Mouse (Mus musculus) embryo, embryonic 9.5 days (tissue): ENCODE data around the gene Rhog.
"Not testable (repeated sequence)": the region's sequence is repeated elsewhere in the genome, so short reads cannot be mapped to it uniquely, and the experiment has no call there.

Source experiments
- DNase-seq: peaks from one replicate; pipeline ENCODE4 v3.0.0-alpha.2; 2017; ENCODE audit errors: extremely low spot score

The Rhog gene

GRCm38 (mm10) chr7:102255954-102256353 is at the start of gene Rhog:
Gene Rhog, minus strand, starts transcription at chr7:102256054.
- DNase-seq: no peak

DNA sequence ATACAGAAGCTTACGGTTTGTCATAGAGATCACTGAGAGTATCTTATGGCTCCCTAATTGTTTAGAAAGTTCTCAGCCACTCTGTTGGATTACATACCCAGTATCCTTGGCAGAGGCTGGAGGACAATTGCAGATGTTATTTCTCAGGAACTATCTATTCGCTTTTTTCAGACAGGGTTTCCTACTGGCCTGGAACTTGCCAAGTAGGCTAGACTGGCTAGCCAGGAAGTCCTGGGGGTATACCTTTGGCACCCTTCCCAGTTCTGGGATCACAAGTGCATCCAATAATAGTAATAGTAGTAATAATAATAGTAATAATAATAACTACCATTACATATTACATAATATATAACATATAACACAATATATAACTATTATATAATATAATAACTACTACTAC is 49.7 kb upstream of the Rhog start:
- DNase-seq: no peak

DNA sequence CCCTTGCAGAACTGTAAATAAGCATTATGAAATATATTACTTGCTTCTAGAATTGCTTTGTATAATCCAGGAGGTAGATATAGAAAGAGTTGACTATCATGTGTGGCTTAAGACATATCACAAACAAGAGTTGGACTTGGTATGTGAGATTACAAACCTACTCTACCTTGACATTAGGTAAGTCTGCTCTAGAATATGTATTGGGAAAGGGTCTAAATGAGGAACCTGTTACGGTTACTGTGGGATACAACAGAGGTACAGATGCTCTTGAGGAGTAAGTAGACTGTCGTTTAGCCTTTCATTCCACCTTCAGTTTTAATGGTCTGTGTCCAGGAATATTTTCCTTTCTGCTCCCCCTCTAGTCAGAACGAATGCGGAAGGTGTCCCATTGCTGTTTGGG is 46.6 kb upstream of the Rhog start:
- DNase-seq: no peak

DNA sequence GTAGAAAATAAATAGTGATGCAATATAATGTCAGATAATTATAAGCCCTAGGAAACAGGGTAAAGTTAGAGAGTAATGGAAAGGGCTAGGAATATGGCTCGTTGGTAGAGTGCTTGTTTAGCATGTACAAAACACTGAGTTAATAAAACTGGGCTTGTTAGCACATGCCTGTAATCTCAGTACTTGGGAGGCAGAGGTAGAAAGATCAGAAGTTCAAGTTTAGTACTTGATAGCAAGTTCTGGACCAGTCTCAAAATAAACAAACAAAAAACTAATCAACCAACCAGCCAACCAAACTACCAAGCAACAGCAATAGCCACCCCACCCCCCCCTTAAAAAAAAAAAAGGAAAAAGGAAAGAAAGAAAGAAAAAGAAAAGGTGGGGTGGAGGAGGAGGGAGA is 44.9 kb upstream of the Rhog start:
- no peak for DNase-seq

DNA sequence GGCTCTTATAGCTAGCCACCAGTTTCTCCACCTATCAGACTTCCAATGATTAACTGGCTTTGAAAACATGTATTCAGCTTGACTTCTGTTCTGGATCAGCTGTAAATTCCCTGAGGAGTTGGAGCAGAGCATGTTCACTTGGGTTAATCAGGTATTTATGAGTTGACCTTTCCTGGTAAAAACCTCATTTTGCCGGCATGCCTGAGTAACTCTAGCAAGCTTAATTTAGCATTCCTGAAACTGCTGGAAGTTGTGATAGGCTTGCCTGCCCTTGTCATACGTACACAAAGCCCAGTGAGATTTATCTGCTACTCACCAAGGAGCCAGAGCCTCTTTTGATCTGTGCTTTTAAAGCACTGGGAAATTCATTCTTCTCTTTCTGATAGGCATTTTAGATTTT is 37.4 kb upstream of the Rhog start:
- no peak for DNase-seq

GRCm38 (mm10) chr7:102292228-102292627 is 36.4 kb upstream of the Rhog start:
- no peak for DNase-seq

- no peak for DNase-seq
Observed at GRCm38 (mm10) chr7:102289466-102289865, 33.6 kb upstream of the Rhog start.

DNA sequence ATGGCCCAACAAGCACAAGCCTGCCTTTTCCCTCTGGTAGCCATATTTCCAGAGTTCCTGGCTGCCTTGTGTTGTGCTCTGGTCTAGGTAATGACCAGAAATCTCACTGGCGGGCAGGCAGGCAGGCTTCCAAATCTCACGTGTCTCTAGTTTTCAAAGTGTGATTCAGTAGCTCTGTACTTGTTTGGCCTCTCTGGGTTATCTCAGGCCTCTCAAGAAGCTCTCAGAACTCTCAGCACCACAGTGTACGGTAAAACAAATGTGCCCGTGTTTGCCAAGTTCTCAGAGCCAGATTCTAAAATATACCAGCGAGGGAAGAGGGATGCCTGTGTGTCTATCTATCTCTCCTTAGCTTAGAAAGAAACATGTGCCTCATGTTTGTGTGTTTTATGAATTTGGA is 26.4 kb upstream of the Rhog start:
- DNase-seq: no peak

- DNase-seq: no peak
Observed at GRCm38 (mm10) chr7:102281403-102281802, 25.5 kb upstream of the Rhog start.

DNA sequence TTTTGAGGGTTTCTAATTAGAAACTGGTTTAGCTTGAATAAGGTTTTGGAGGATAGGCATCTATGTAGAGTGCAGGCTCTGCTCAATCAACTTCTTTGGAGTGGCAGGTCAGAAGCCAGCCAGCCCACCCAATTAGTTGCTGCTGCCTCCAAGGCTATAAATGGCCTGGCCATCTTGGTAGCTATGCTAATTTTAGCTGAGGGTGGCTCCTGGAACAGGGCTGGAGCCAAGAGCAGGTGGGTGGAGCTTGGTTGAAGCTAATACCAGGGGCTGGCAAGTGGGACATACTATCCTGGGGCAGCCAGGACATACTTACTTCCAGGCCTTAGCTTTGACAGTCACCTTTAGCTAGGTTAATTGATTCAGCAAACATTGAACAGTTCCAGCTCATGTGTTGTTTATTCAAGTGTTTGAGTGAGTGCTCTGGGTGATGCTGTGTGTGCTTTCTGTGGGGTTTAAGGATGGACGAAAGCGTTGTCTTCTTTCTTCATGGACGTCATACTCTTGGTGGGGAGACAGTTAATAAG is 16.6 kb upstream of the Rhog start:
- DNase-seq: no peak

DNA sequence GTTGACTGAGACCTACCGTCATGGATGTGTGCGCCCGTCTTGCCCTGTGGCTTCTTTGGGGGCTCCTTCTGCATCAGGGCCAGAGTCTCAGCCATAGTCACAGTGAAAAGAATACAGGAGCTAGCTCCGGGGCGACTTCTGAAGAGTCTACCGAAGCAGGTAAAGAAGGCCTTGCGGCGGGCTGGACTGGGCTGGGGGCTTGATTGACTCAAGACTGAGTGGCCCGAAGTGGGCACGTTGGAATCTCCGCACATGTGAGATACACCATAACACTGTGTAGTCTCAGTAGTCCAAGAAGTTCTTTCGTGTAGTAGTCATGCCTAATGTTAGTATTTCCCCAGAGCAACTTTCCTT is 12.5 kb upstream of the Rhog start:
- DNase-seq: no peak

GRCm38 (mm10) chr7:102267601-102268394 is 11.9 kb upstream of the Rhog start, which contains the start of gene Stim1:
Gene Stim1, plus strand, starts transcription at chr7:102267806.
- peak; percentile 70 for DNase-seq

- DNase-seq: peak; percentile 94
Observed at GRCm38 (mm10) chr7:102267113-102267579, 11.3 kb upstream of the Rhog start.

DNA sequence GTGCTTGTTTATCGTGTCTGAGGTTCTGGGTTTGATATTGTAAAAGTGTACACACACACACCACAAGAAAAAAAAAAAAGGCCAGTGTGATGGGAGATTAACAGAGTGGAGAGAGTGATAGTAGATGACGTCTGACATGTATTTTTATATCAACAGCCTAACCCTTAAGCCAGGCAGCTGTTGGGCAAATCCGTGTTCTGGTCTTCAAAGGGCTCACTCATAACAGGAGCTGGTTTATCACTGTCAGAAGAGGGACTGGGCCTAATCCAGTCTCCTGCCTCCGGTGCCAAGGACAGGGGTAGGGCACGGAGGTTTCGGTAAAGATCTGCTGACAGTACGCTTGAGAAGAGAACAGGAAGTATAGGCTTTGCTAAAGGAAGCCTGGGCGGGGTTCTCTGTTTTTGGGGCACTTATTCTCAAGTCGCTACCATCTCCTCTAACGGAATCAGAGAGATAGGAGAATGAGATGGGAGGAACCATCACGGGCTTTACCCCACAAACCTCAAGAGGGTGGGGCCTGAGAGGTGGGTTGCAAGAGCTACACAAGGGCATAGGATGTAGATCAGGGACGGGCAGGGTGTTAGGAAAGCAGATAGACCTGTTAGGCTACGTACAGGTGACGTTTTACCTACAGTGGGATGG is 10.7 kb upstream of the Rhog start:
- no peak for DNase-seq

DNA sequence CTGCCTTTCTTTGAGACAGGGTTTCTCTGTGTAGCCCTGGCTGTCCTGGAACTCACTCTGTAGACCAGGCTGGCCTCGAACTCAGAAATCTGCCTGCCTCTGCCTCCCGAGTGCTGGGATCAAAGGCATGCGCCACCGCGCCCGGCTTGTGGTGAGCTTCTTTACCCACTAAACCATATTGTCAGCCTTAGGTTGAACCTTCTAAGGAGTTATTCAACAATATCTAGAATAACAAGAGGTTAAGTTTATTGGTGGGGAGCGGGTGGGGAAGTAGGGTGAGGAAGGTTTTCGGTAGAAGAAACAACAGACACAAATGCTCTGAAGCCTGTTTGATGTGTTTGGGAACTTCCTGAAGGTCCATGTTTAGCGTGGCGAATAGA is 10.2 kb upstream of the Rhog start:
- not testable (repeated sequence) for DNase-seq

GRCm38 (mm10) chr7:102263020-102263419 is 7.2 kb upstream of the Rhog start:
- no peak for DNase-seq

DNA sequence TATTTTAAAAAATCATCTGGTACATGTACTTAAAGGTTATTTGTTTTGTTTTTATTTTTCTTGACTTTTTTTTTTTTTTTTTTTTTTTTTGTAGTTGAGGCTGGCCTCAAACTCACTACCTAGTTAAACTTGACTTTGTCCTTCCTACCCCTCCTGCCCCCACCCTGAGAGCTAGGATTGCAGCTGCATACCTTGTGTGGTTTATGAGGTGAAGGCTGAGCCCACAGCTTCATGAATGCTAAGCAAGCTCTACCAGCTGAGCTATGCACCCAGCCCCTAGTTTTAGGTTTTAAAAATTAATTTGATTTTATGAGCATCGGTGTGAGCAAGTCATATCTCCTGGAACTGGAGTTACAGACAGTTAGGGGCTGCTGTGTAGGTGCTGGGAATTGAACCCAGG is 4.7 kb upstream of the Rhog start:
- DNase-seq: no peak

GRCm38 (mm10) chr7:102259716-102260479 is 4.0 kb upstream of the Rhog start:
- no peak for DNase-seq

- DNase-seq: no peak
Observed at GRCm38 (mm10) chr7:102258753-102259152, 2.9 kb upstream of the Rhog start.

- DNase-seq: peak; percentile 68
Observed at GRCm38 (mm10) chr7:102258189-102258588, 2.3 kb upstream of the Rhog start.

GRCm38 (mm10) chr7:102256636-102257035 is 782 bp upstream of the Rhog start:
- no peak for DNase-seq

DNA sequence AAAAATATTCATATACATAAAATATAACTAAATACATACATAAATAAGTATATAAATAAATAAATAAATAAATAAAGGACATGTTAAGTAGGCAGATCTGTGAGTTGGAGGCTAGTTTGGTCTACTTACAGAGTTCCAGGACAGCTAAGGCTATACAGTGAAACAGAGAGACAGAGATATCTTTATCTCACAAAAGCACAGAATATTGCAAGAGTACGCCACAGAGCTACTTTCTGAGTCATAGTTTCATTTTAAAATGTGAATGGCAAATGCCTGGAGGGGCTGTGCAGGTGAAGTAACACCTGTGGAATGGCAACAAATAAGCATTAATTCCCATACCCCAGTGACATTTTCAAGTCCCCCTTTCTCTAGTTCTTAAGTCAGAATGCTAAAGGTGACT is 2.2 kb downstream of the Rhog start:
- DNase-seq: no peak
